Mouse (Mus musculus) adrenal gland, postnatal 0 days (tissue): Measurements from ENCODE around the gene Cmtm8. TPM values are rescaled to one million over a fixed set of nuclear protein-coding genes. Genes with fewer than 3 reads are reported as not detected.

ENCODE experiments used
- polyA plus RNA-seq: library from polyadenylated mRNA; unstranded; fragments of >200 nt; fragmentation: Nextera tagmentation; extraction: Ambion mirVana; gene quantifications from 2 replicates; pipeline ENCODE4 v1.2.1, GENCODE M21; 2015

Gene Cmtm8
- 18.4 and 28.9 TPM in 2 replicates for polyA plus RNA-seq

GRCm38 (mm10) chr9:114844017-114844662 is at the start of gene Cmtm8:
Cmtm8 (minus strand) TSS chr9:114844156.

GRCm38 (mm10) chr9:114781526-114782212 is 62.3 kb downstream of the Cmtm8 start, which contains the start of gene Cmtm7:
Cmtm7 (minus strand) TSS chr9:114781856.

Other genes with a start within 250 kb of the Cmtm8 start
- gene Cnot10, start 204.0 kb downstream of the Cmtm8 start, polyA plus RNA-seq: 32.4 and 44.9 TPM in 2 replicates
- 49.0 and 51.6 TPM in 2 replicates for gene Dync1li1, start 155.4 kb downstream of the Cmtm8 start, polyA plus RNA-seq
- gene Cmtm6, start 113.0 kb downstream of the Cmtm8 start, polyA plus RNA-seq: 38.8 and 64.7 TPM in 2 replicates
- 115 and 209 TPM in 2 replicates for gene Cmtm7, start 62.3 kb downstream of the Cmtm8 start, polyA plus RNA-seq
- 13.2 and 16.3 TPM in 2 replicates for gene Gpd1l, start 89.8 kb upstream of the Cmtm8 start, polyA plus RNA-seq
- gene Osbpl10, start 134.4 kb upstream of the Cmtm8 start, polyA plus RNA-seq: 1.8 and 2.4 TPM in 2 replicates
- gene Rps27rt, start 138.6 kb upstream of the Cmtm8 start, polyA plus RNA-seq: 1,184 and 1,296 TPM in 2 replicates